Mouse (Mus musculus) mouse trophoblast stem cell (cell line): ENCODE data around the gene Hoxc12.

Source experiments
- in situ Hi-C, 2 experiments: fragments of 300-500 bp; cut with MseI, MboI; formaldehyde crosslinking; loops; 2 replicates in 1 of 2; 3 replicates in 1 of 2; pipeline ENCODE4 v1.15.1; 2025

Hoxc12 gene

GRCm38 (mm10) chr15:102980912-102981311, 44.4 kb downstream of the Hoxc12 start:
- in situ Hi-C loops, result no loop called here

DNA sequence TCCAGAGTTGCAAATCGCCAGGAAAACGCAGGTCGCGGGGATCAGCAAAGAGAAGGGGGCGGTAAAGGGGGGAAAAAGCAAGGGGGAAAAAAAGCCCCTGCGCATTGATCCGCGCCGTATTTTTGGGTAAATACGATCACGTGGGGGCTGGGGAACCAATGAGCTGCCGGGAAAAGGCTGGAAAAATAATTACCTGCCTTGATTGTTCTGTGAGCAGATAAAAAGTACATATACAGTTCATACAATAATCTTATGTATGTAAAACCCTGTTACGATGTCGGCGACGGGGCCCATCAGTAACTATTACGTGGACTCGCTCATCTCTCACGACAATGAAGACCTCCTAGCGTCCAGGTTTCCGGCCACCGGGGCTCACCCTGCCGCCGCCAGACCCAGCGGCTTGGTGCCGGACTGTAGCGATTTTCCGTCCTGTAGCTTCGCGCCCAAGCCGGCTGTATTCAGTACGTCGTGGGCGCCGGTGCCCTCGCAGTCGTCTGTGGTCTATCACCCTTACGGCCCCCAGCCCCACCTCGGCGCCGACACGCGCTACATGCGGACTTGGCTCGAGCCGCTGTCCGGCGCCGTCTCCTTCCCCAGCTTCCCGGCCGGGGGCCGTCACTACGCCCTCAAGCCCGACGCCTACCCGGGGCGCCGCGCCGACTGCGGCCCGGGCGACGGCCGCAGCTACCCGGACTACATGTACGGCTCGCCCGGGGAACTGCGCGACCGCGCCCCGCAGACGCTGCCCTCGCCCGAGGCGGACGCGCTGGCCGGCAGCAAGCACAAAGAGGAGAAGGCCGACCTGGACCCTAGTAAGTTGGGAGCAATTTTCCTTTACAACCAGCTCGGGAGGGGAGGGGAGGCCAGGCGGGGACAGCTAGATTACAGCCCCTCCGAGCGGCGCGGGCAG, 45.1 kb downstream of the Hoxc12 start:
- in situ Hi-C loops, result no loop called here

- in situ Hi-C loops, result no loop called here
Measured at GRCm38 (mm10) chr15:102983716-102984115, 47.2 kb downstream of the Hoxc12 start.

GRCm38 (mm10) chr15:102984521-102984920, 48.0 kb downstream of the Hoxc12 start:
- in situ Hi-C loops, result no loop called here

DNA sequence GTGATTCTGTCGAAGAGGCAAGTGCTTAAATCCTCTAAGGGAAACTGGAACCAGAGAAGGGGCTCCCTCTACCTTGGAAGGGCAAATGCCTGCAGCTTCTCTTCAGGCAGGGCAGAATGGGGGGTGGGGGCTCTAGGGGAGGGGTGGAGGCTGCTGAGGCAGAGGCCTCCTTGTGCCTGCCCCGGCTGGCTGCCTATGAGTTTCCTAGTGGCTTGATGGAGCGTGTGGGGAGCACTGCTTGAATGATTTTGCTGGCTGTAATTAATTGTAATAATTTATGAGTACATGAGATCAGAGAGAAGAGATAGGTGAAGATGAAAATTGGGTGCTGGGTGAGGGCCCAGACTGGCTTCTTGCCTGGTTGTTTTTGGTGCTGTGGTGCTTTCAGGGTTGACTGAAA, 48.4 kb downstream of the Hoxc12 start:
- in situ Hi-C loops, result loop anchor here (5.0 kb wide), 2 partner anchors 182 to 187 kb away; partner anchors contain the start of gene Smug1 (in 1 of the 2)

DNA sequence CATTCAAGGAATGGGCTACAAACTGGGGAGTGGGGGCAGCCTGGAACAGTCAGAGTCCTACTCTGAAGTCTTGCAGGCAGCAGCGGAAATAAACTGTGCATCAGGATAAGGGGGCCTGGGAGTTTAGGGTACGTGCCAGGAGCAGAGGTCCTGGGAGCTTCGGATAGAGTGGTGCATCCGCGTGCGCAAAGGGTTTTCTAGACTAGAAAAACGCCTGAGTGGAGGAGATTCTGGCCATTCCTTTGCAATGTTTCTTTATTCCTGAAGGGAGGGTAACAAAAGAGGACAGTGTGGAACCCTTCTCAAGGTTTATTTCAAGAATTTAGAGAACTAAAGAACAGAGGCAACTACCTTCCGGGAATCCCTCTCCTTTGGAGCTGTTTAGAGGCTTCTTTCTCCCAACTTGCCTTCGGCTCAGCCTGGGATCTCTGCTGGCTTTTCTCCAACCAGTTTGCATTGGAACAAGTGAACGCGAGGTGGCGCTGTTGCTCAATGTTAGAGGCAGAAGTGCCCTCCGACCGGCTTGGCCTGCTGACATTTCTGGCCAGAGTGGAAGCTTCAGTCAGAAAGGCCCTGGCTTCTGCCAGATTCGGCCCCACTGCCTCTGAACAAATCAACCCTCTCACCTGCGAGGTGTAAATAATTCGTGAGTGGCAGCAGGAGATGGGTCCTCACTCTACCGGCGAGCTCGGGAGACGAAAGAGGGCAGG, 50.7 kb downstream of the Hoxc12 start:
- in situ Hi-C loops, result loop anchor here (5.0 kb wide), 2 partner anchors 180 to 185 kb away; partner anchors contain the start of gene Smug1 (in 1 of the 2)

- in situ Hi-C loops, result loop anchor here (5.0 kb wide), 2 partner anchors 179 to 184 kb away; partner anchors contain the start of gene Smug1 (in 1 of the 2)
Measured at GRCm38 (mm10) chr15:102988078-102988477, 51.5 kb downstream of the Hoxc12 start.
